Mouse (Mus musculus) olfactory bulb, adult 2 months (tissue): ENCODE results near the gene Acap3.

ENCODE experiments used
- CTCF ChIP-seq: fragments of 200-500 bp; IDR thresholded peaks from 2 replicates; pipeline ENCODE4 v1.5.1; 2012; ENCODE audit warnings: low read depth, mild to moderate bottlenecking, low read length, moderate library complexity; ENCODE audit not compliant: insufficient read depth
- POLR2A ChIP-seq: fragments of 200-500 bp; IDR thresholded peaks from 2 replicates; pipeline ENCODE4 v1.6.1; 2012; ENCODE audit warnings: mild to moderate bottlenecking, low read depth, low read length, moderate library complexity; ENCODE audit not compliant: insufficient read depth

GRCm38 (mm10) chr4:155871404-155871803 lies 20.2 kb upstream of the Acap3 start:
- TF ChIP-seq CTCF (no peak), POLR2A (no peak)
